Mouse (Mus musculus): ENCODE data around the gene Clec18a. TPM values are rescaled to one million over a fixed set of nuclear protein-coding genes. Genes with fewer than 3 reads are reported as not detected.

The Clec18a gene
- polyA plus RNA-seq, 1 experiment from 2014 or later = 0.34 TPM

GRCm38 (mm10) chr8:111062072-111062757 lies 30.0 kb downstream of the Clec18a start:
- Histone ChIP-seq H3K4me3 (replicated peaks; ENCODE audit: low read depth, low read length) (peak overlapping the region; percentile 48), H3K9ac (replicated peaks; ENCODE audit: low read length) (peak overlapping the region; percentile 61), H3K4me2 (ENCODE audit: low read length) (peak overlapping the region; percentile 58), H3K9me3 (ENCODE audit: control insufficient read depth, low read length) (no peaks in the 10 kb centered on the region), H3K36me3 (ENCODE audit: control insufficient read depth, insufficient read depth, low read length) (0 out of 2 replicates have a peak, but pooled peaks cover 8% of the 10 kb centered on the region), H3K27me3 (ENCODE audit: control insufficient read depth, insufficient read depth, low read length) (no peaks in the 10 kb centered on the region), H3K27ac (replicated peaks; ENCODE audit: low read depth, low read length) (peak overlapping the region; percentile 82), H3K4me1 (ENCODE audit: control insufficient read depth, insufficient read depth, low read length) (peaks cover 15% of the 10 kb centered on the region)
- under 1% methylated on average over 27 of the region's 27 CpGs for WGBS
- DNase-seq = peak; percentile 95
- ATAC-seq (ENCODE audit: low FRiP score, low TSS enrichment) = peak; percentile 92

DNA sequence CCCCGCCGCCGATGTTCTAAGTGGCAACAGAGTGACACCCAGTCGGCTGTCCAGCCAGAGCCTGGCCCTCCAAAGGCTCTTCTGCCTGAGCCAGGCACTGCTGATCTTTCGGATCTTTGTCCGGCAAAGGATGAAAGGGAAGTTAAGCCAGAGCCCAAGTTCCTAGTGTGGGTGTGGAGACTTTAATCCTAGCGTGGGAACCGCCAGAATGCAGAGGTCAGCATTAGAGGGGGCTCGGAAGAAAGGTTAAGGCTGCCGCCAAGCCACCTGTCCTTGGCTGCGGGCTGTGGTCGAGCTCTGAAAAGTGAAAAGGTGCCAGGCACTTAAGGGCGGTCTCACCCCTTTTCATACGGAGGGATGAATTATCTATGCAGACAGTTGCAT lies 30.5 kb downstream of the Clec18a start:
- H3K4me2 ChIP-seq (ENCODE audit: low read length) = peak overlapping the region; percentile 58
- 0 out of 2 replicates have a peak, but pooled peaks have one; percentile 15 for ATAC-seq (ENCODE audit: low FRiP score, low TSS enrichment)
- peaks cover 20% of the 10 kb centered on the region for H3K4me1 ChIP-seq (ENCODE audit: control insufficient read depth, insufficient read depth, low read length)
- no peaks in the 10 kb centered on the region for H3K27me3 ChIP-seq (ENCODE audit: control insufficient read depth, insufficient read depth, low read length)
- no peaks in the 10 kb centered on the region for H3K9me3 ChIP-seq (ENCODE audit: control insufficient read depth, low read length)
- WGBS = under 1% methylated on average over 14 of the region's 14 CpGs
- peak overlapping the region; percentile 48 for H3K4me3 ChIP-seq (replicated peaks; ENCODE audit: low read depth, low read length)
- 0 out of 2 replicates have a peak, but pooled peaks cover 8% of the 10 kb centered on the region for H3K36me3 ChIP-seq (ENCODE audit: control insufficient read depth, insufficient read depth, low read length)
- DNase-seq = no peak
- H3K27ac ChIP-seq (replicated peaks; ENCODE audit: low read depth, low read length) = peak overlapping the region; percentile 82
- H3K9ac ChIP-seq (replicated peaks; ENCODE audit: low read length) = peak overlapping the region; percentile 61

GRCm38 (mm10) chr8:111058946-111059572 lies 33.2 kb downstream of the Clec18a start:
- H3K4me2 ChIP-seq (ENCODE audit: low read length) = no peak overlapping the region
- H3K9ac ChIP-seq (replicated peaks; ENCODE audit: low read length) = no peak overlapping the region
- H3K4me1 ChIP-seq (ENCODE audit: control insufficient read depth, insufficient read depth, low read length) = peaks cover 20% of the 10 kb centered on the region
- DNase-seq (no peak), ATAC-seq (ENCODE audit: low FRiP score, low TSS enrichment) (no peak)
- no peak overlapping the region for H3K4me3 ChIP-seq (replicated peaks; ENCODE audit: low read depth, low read length)
- no peaks in the 10 kb centered on the region for H3K27me3 ChIP-seq (ENCODE audit: control insufficient read depth, insufficient read depth, low read length)
- WGBS = 73% methylated on average over 2 of the region's 2 CpGs
- no peak overlapping the region for H3K27ac ChIP-seq (replicated peaks; ENCODE audit: low read depth, low read length)
- H3K9me3 ChIP-seq (ENCODE audit: control insufficient read depth, low read length) = no peaks in the 10 kb centered on the region
- H3K36me3 ChIP-seq (ENCODE audit: control insufficient read depth, insufficient read depth, low read length) = peaks cover 28% of the 10 kb centered on the region

- H3K4me2 ChIP-seq (ENCODE audit: low read length) = peak overlapping the region; percentile 98
- H3K27me3 ChIP-seq (ENCODE audit: control insufficient read depth, insufficient read depth, low read length) = no peaks in the 10 kb centered on the region
- 1% methylated on average over 60 of the region's 63 CpGs for WGBS
- no peak; the same call in 1 of the 2 replicates for ATAC-seq (ENCODE audit: low FRiP score, low TSS enrichment)
- peak overlapping the region; percentile 87 for H3K4me3 ChIP-seq (replicated peaks; ENCODE audit: low read depth, low read length)
- peaks cover 51% of the 10 kb centered on the region for H3K36me3 ChIP-seq (ENCODE audit: control insufficient read depth, insufficient read depth, low read length)
- peak overlapping the region; percentile 75 for H3K27ac ChIP-seq (replicated peaks; ENCODE audit: low read depth, low read length)
- peak; percentile 28 for DNase-seq
- peaks cover 20% of the 10 kb centered on the region for H3K4me1 ChIP-seq (ENCODE audit: control insufficient read depth, insufficient read depth, low read length)
- no peaks in the 10 kb centered on the region for H3K9me3 ChIP-seq (ENCODE audit: control insufficient read depth, low read length)
- peak overlapping the region; percentile 73 for H3K9ac ChIP-seq (replicated peaks; ENCODE audit: low read length)
Observed at GRCm38 (mm10) chr8:111056691-111057293, 35.4 kb downstream of the Clec18a start.

GRCm38 (mm10) chr8:111056158-111056663 lies 36.0 kb downstream of the Clec18a start, which contains the start of gene Exosc6:
TSS of gene Exosc6 (plus strand) at chr8:111056339.
- Histone ChIP-seq H3K27ac (replicated peaks; ENCODE audit: low read depth, low read length) (peak within 1 kb of the TSS; percentile 75), H3K27me3 (ENCODE audit: control insufficient read depth, insufficient read depth, low read length) (no peaks in the 10 kb centered on the region), H3K9me3 (ENCODE audit: control insufficient read depth, low read length) (no peaks in the 10 kb centered on the region), H3K4me2 (ENCODE audit: low read length) (peak within 1 kb of the TSS; percentile 98), H3K36me3 (ENCODE audit: control insufficient read depth, insufficient read depth, low read length) (peaks cover 57% of the 10 kb centered on the region), H3K4me1 (ENCODE audit: control insufficient read depth, insufficient read depth, low read length) (peaks cover 18% of the 10 kb centered on the region), H3K9ac (replicated peaks; ENCODE audit: low read length) (peak within 1 kb of the TSS; percentile 73), H3K4me3 (replicated peaks; ENCODE audit: low read depth, low read length) (peak within 1 kb of the TSS; percentile 87)
- peak; percentile 93 for ATAC-seq (ENCODE audit: low FRiP score, low TSS enrichment)
- DNase-seq = peak; percentile 98
- under 1% methylated on average over 68 of the region's 68 CpGs for WGBS

GRCm38 (mm10) chr8:111055661-111056060 lies 36.6 kb downstream of the Clec18a start:
- no peak for DNase-seq
- Histone ChIP-seq H3K27ac (replicated peaks; ENCODE audit: low read depth, low read length) (no peak overlapping the region), H3K27me3 (ENCODE audit: control insufficient read depth, insufficient read depth, low read length) (no peaks in the 10 kb centered on the region), H3K9ac (replicated peaks; ENCODE audit: low read length) (no peak overlapping the region), H3K36me3 (ENCODE audit: control insufficient read depth, insufficient read depth, low read length) (peaks cover 62% of the 10 kb centered on the region), H3K4me1 (ENCODE audit: control insufficient read depth, insufficient read depth, low read length) (peaks cover 13% of the 10 kb centered on the region), H3K9me3 (ENCODE audit: control insufficient read depth, low read length) (no peaks in the 10 kb centered on the region), H3K4me2 (ENCODE audit: low read length) (no peak overlapping the region), H3K4me3 (replicated peaks; ENCODE audit: low read depth, low read length) (0 out of 2 replicates have a peak overlapping the region, but pooled peaks have one; percentile 87)
- 64% methylated on average over 2 of the region's 2 CpGs for WGBS
- no peak for ATAC-seq (ENCODE audit: low FRiP score, low TSS enrichment)

DNA sequence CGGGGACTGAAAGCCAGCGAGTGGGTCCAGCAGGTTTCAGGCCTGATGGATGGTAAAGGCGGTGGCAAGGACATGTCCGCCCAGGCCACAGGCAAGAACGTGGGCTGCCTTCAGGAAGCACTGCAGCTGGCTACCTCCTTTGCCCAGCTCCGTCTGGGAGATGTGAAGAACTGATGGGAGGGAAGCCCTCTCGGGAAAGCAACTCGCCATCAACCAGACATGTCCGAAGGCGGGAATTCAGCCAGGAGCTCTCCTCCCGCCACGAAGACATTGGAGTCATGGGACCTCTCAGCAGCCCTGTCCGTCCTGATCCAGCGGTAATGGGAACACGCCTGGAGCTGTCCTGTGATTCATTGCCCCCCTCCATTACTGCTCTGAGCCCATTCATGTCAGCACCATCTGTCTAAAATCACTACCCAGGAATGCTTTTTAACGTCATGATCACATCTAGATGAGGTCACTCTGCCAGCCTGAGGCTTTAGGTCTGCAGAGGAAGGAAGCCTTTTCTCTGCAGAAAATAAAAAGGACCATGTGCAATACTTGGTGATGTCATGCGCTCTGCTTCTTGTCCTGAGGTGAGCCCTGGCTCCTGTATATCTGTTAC lies 37.1 kb downstream of the Clec18a start:
- WGBS = 93% methylated on average over 17 of the region's 17 CpGs
- H3K27ac ChIP-seq (replicated peaks; ENCODE audit: low read depth, low read length) = no peak overlapping the region
- no peak overlapping the region for H3K4me3 ChIP-seq (replicated peaks; ENCODE audit: low read depth, low read length)
- H3K27me3 ChIP-seq (ENCODE audit: control insufficient read depth, insufficient read depth, low read length) = no peaks in the 10 kb centered on the region
- peaks cover 10% of the 10 kb centered on the region for H3K4me1 ChIP-seq (ENCODE audit: control insufficient read depth, insufficient read depth, low read length)
- no peak for ATAC-seq (ENCODE audit: low FRiP score, low TSS enrichment)
- H3K4me2 ChIP-seq (ENCODE audit: low read length) = no peak overlapping the region
- DNase-seq = no peak
- peaks cover 67% of the 10 kb centered on the region for H3K36me3 ChIP-seq (ENCODE audit: control insufficient read depth, insufficient read depth, low read length)
- no peak overlapping the region for H3K9ac ChIP-seq (replicated peaks; ENCODE audit: low read length)
- no peaks in the 10 kb centered on the region for H3K9me3 ChIP-seq (ENCODE audit: control insufficient read depth, low read length)

DNA sequence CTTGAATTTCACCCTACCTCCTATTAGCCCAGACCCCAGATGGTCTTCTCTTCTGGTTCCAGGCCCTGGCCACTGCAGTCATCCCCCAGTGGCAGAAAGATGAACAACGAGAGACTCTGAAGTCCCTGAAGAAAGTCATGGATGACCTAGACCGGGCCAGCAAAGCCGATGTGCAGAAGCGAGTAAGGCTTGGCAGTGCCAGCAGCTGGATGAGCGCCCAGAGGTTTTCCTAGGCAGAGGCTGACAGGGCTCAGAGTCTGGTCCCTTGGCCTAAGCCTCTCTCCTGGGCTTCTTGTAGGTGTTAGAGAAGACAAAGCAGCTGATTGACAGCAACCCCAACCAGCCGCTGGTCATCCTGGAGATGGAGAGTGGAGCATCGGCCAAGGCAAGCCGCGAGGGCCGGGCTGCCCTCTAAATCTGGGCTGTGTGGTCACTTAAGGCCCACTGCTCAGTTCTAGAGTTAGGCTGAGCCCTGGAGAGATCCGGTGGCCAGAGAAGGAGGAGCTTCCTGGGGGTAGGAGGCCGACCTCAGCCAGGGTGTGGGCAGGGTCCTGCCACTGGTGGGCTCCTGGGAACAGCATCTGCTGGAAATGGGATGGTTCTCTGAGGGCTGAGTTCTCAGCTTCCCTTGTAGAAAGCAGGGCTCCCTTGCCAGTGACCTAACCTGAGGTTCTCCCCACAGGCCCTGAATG lies 38.3 kb downstream of the Clec18a start:
- Histone ChIP-seq H3K27ac (replicated peaks; ENCODE audit: low read depth, low read length) (no peak overlapping the region), H3K4me1 (ENCODE audit: control insufficient read depth, insufficient read depth, low read length) (peaks cover 10% of the 10 kb centered on the region), H3K4me2 (ENCODE audit: low read length) (no peak overlapping the region), H3K4me3 (replicated peaks; ENCODE audit: low read depth, low read length) (no peak overlapping the region), H3K9me3 (ENCODE audit: control insufficient read depth, low read length) (no peaks in the 10 kb centered on the region), H3K9ac (replicated peaks; ENCODE audit: low read length) (no peak overlapping the region), H3K36me3 (ENCODE audit: control insufficient read depth, insufficient read depth, low read length) (peaks cover 79% of the 10 kb centered on the region), H3K27me3 (ENCODE audit: control insufficient read depth, insufficient read depth, low read length) (no peaks in the 10 kb centered on the region)
- ATAC-seq (ENCODE audit: low FRiP score, low TSS enrichment) (no peak), DNase-seq (no peak)
- 96% methylated on average over 12 of the region's 12 CpGs for WGBS

Measured in midbrain, embryonic 14.5 days (tissue).